Mouse (Mus musculus) lung, adult 2 months (tissue): ENCODE data around the gene Gm32742.
A peak's percentile ranks its signal among the peaks of the same experiment; 100 is the strongest.

Source experiments
- CTCF ChIP-seq: fragments of 200-500 bp; IDR thresholded peaks from 2 replicates; pipeline ENCODE4 v1.5.1; 2011; ENCODE audit warnings: mild to moderate bottlenecking, low read length, control low read depth; ENCODE audit not compliant: insufficient read depth
- POLR2A ChIP-seq: fragments of 200-500 bp; IDR thresholded peaks from 2 replicates; pipeline ENCODE4 v1.6.1; 2011; ENCODE audit warnings: low read depth, mild to moderate bottlenecking, control low read depth, low read length, borderline replicate concordance; ENCODE audit errors: extremely low read depth

GRCm38 (mm10) chr9:51167954-51168353, 2.6 kb upstream of the Gm32742 start:
- TF ChIP-seq CTCF (no peak), POLR2A (peak; percentile 30; the same call in 1 of the 2 replicates)
